Mouse (Mus musculus): ENCODE measurements around the gene Napsa.

The Napsa gene

GRCm38 (mm10) chr7:44568803-44569202 is 3.4 kb upstream of the Napsa start:
- intact Hi-C loops (cut with DNase I) = no loop called here

DNA sequence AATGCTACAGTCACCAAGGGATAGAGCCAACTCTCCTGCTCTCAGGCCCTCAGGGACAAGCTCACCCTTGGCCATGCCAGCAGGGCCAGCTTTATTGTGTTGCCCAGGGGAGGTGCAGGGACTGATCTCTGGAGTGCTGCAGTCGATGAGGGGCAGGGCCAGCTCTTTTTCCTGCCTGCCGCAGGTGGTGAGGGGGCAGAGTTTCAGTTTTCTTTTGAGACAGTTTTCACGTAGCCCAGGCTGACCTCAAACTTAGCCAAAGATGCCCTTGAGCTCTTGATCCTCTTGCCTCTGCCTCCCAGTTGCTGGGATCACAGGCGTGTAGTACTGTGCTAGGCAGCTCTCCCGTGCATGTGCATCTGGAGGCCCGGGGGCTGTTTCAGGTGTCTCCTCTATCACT is 1.2 kb upstream of the Napsa start:
- intact Hi-C loops (cut with DNase I) = no loop called here

- intact Hi-C loops (cut with DNase I) = no loop called here
These were observed 369 bp upstream of the Napsa start for GRCm38 (mm10) chr7:44571811-44572210.

DNA sequence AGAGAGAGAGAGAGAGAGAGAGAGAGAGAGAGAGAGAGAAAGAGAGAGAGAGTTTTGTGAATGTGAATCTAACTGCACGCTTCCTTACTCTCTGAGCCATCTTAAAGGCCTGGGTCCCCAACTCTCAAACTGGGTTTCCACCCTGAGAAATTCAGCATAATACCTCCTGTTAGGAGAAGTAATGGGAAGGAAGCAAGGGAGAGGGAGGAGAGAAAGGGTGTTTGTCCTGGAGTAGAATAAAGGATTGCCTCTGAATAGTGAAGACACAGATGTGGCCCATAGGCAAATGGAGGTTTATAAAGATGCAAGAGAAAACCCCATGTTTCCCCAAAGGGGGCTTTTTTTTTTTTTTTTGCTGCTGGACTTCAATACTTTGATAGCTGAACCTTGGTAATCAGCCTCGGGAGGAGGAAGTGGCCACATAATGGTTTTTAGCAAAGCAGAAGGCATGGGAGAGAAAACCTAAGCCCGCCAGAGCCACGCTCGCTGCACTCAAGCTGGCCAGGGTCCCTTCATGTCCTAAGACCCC is 840 bp downstream of the Napsa start:
- intact Hi-C loops (cut with DNase I) = no loop called here

- intact Hi-C loops (cut with DNase I) = no loop called here
These were observed 4.2 kb downstream of the Napsa start for GRCm38 (mm10) chr7:44576333-44576844.

GRCm38 (mm10) chr7:44581637-44582036 is 9.5 kb downstream of the Napsa start:
- intact Hi-C loops (cut with DNase I) = loop anchor here (10.0 kb wide), 1 partner anchor 63 kb away; no protein-coding TSS in a partner anchor

- intact Hi-C loops (cut with DNase I) = loop anchor here (10.0 kb wide), 1 partner anchor 62 kb away; no protein-coding TSS in a partner anchor
These were observed 10.5 kb downstream of the Napsa start for GRCm38 (mm10) chr7:44582709-44583108.

DNA sequence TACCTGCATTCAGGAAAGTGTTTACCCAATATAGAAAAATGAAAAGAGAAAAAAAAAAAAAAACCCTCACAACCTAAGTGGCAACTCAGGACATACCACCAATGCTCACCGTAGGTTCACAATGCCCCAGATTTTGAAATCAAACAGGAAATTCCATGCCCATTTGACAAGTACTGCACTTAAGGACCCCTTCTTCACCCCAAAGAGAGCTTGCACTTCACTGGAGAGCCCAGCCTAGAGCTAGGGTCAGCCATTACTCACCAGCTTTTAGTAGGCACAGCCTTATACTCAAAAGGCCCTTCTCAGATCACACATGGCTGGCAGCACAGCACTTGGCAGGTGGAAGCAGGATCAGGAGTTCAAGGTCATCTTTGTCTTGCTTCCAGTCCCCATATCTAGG is 11.0 kb downstream of the Napsa start:
- intact Hi-C loops (cut with DNase I) = loop anchor here (10.0 kb wide), 1 partner anchor 62 kb away; no protein-coding TSS in a partner anchor

DNA sequence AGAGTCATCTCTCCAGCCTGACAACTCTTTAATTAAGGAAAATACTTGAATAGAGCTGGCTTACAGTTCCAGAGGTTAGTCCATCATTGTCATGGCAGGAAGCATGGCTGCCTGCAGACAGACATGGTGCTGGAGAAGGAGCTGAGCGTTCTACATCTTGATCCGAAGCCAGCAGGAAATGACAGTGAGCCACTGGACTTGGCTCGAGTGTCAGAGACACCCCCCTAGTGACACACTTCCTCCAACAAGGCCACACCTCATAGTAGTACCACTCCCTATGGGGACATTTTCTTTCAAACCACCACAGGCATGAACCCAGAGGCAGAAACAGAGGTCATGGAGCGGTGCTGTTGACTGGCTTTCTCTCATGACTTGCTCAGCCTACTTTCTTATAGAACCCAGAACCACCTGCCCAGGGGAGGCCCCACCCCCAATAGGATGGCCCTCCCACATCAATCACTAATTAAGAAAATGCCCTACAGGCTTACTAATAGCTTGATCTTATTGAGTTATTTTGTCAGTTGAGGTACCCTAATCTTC is 12.2 kb downstream of the Napsa start:
- intact Hi-C loops (cut with DNase I) = loop anchor here (10.0 kb wide), 1 partner anchor 60 kb away; no protein-coding TSS in a partner anchor

DNA sequence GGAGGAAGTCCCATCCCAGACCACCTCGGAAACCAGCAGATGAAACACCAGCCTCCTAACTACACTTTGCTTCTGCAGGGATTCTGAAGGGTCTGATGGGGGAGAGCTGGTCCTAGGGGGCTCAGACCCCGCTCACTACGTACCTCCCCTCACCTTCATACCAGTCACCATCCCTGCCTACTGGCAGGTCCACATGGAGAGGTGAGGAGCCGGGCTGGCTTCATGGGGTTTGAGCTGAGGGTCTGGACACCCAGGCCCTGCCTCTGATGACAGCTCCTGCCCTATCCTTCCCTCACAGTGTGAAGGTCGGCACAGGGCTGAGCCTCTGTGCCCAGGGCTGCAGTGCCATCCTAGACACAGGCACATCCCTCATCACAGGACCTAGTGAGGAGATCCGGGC is 12.7 kb downstream of the Napsa start:
- intact Hi-C loops (cut with DNase I) = loop anchor here (10.0 kb wide), 1 partner anchor 60 kb away; no protein-coding TSS in a partner anchor

DNA sequence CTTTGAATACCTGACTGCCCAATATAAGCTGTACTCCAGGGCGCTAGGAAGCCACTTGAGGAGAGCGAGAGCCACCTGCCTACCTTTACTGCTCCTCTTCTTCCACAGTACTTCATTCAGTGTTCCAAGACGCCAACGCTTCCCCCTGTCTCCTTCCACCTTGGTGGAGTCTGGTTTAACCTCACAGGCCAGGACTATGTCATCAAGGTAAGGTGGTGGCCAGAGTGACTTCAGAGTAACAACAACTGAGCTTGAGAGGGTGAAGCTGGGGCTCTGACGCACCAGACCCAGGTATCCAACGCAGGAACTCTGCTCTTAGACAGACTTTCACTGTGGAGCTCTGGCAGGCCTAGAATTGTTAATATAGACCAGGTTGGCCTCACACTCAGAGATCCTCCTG is 13.4 kb downstream of the Napsa start:
- intact Hi-C loops (cut with DNase I) = loop anchor here (10.0 kb wide), 1 partner anchor 59 kb away; no protein-coding TSS in a partner anchor

DNA sequence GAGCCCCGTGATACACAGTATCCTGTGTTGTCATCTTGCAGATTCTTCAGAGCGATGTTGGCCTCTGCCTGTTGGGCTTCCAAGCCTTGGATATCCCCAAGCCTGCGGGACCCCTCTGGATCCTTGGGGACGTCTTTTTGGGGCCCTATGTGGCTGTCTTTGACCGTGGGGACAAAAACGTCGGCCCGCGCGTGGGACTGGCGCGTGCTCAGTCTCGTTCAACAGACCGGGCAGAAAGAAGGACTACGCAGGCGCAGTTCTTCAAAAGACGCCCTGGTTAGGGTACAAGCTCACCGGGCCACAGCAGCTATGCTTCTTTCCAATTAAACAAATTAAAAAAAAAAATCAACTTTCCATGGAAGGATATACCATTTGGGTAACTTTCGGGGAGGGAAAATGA is 14.3 kb downstream of the Napsa start:
- intact Hi-C loops (cut with DNase I) = loop anchor here (10.0 kb wide), 1 partner anchor 58 kb away; no protein-coding TSS in a partner anchor

GRCm38 (mm10) chr7:44586930-44587329 is 14.8 kb downstream of the Napsa start:
- intact Hi-C loops (cut with DNase I) = loop anchor here (10.0 kb wide), 1 partner anchor 58 kb away; no protein-coding TSS in a partner anchor

- intact Hi-C loops (cut with DNase I) = loop anchor here (10.0 kb wide), 1 partner anchor 57 kb away; no protein-coding TSS in a partner anchor
These were observed 15.5 kb downstream of the Napsa start for GRCm38 (mm10) chr7:44587676-44588075.

DNA sequence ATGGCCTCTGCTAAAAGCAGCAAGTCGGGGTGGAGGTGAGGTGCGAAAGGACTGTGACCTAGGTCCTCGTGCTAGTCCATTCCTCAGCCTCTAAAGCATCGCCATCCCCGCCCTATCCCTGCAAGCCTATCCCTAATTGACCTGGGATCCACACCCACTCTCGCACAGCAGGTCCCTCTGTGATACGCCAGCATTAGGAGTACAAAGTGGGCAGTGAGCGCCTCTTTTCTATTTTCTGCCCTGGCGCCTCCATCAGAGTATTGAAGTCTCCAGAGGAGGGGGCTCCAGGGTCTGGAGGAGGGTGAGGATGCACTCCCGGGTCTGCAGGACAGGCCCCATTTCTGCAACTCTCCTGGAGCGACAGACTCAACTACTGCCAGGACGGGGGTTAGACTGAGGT is 16.2 kb downstream of the Napsa start:
- intact Hi-C loops (cut with DNase I) = loop anchor here (10.0 kb wide), 1 partner anchor 56 kb away; no protein-coding TSS in a partner anchor

DNA sequence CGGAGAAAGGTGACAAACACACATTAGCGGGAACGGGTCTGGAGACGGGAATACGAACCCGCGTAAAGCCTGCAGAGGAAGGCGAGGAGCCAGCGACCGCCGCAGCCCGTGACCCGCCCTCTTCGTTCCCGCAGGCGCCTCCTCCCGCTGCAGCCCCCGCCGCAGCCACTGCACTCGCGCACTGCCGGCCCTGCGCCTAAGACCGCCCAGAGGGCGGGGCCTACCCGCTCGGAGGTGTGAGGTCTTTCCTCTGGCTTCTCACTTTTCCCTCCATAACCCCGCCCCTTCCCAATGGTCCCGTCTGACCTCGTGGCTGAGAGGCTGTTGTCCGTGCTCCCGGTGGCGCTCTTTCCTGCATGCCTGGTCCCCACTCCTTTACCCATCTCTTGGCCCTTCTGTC is 17.0 kb downstream of the Napsa start:
- intact Hi-C loops (cut with DNase I) = loop anchor here (10.0 kb wide), 1 partner anchor 56 kb away; no protein-coding TSS in a partner anchor

GRCm38 (mm10) chr7:44589946-44590345 is 17.8 kb downstream of the Napsa start:
- intact Hi-C loops (cut with DNase I) = loop anchor here (10.0 kb wide), 1 partner anchor 55 kb away; no protein-coding TSS in a partner anchor

GRCm38 (mm10) chr7:44590402-44591347 is 18.5 kb downstream of the Napsa start, which contains the start of gene Kcnc3:
TSS of gene Kcnc3 (plus strand) at chr7:44590664.
- intact Hi-C loops (cut with DNase I) = no loop called here

GRCm38 (mm10) chr7:44591348-44592116 is 19.4 kb downstream of the Napsa start:
- intact Hi-C loops (cut with DNase I) = no loop called here

- intact Hi-C loops (cut with DNase I) = no loop called here
These were observed 20.9 kb downstream of the Napsa start for GRCm38 (mm10) chr7:44593051-44593450.
